Mouse (Mus musculus) thymus, adult 2 months (tissue): ENCODE measurements at regions not wholly inside any gene's neighbourhood (a gene's known extent, or its start where the extent isn't known, plus 50 kb on each side); places are given as distances from the start of the nearest gene placed in this dataset.

Source experiments
- CTCF ChIP-seq: fragments of 200-500 bp; IDR thresholded peaks from 2 replicates; pipeline ENCODE4 v1.5.1; 2012; ENCODE audit warnings: mild to moderate bottlenecking, control low read depth, low read length, moderate library complexity, borderline replicate concordance; ENCODE audit not compliant: control insufficient read depth, poor library complexity, insufficient read depth; ENCODE audit errors: extremely low read depth
- POLR2A ChIP-seq: fragments of 200-500 bp; IDR thresholded peaks from 2 replicates; pipeline ENCODE4 v1.6.1; 2012; ENCODE audit warnings: mild to moderate bottlenecking, low read length, control low read depth, moderate library complexity; ENCODE audit not compliant: control insufficient read depth, poor library complexity, insufficient read depth; ENCODE audit errors: extremely low read depth

GRCm38 (mm10) chr4:131587536-131587935 is 250.6 kb downstream of the Ptpru start:
- no peak for TF ChIP-seq CTCF
- TF ChIP-seq POLR2A, result no peak
